Comparison of ENCODE assay signal across 25 mouse cellular contexts in the genomic region with DNA sequence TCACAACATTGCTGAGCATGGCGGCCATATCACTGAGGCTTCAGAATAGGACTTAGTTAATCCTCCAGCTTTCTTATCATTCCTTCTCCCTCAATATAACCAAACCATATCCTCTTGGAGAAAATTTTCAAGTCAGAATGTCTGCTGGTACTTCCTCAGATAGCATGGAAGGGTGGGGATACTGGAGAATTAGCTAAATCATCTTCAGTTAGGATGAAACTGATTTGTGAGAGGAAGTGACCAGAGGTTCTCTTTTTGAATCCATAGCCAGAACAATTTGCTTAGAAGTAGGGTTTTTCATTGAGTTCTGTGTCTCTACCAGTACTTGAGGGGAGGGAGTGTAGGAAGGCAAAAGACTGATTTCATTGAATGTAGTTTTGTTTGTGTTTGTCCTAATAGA. TPM values are rescaled to one million over a fixed set of nuclear protein-coding genes. Genes with fewer than 3 reads are reported as not detected.
"Had no signal": no experiment of that assay in that cellular context is flagged by ENCODE, and none has a peak within 500 bp of the region (broad histone marks: within the 10 kb centered on the region; RNA-seq: fewer than 3 reads in every experiment).

No protein-coding gene starts in this region.

- H3K9ac ChIP-seq: neural tube, embryonic 13.5 days; neural tube, embryonic 15.5 days; stomach, embryonic 15.5 days had no signal

- H3K27ac ChIP-seq: neural tube, embryonic 13.5 days; neural tube, embryonic 15.5 days; stomach, embryonic 15.5 days; stomach, postnatal 0 days had no signal

- H3K4me1 ChIP-seq: neural tube, embryonic 13.5 days; neural tube, embryonic 15.5 days; stomach, embryonic 15.5 days had no signal

- H3K4me2 ChIP-seq: neural tube, embryonic 13.5 days; neural tube, embryonic 15.5 days; stomach, embryonic 15.5 days had no signal

- H3K4me3 ChIP-seq: neural tube, embryonic 13.5 days; neural tube, embryonic 15.5 days; stomach, embryonic 15.5 days had no signal

- H3K27me3 ChIP-seq: neural tube, embryonic 13.5 days; neural tube, embryonic 15.5 days; stomach, embryonic 15.5 days had no signal

- H3K9me3 ChIP-seq: neural tube, embryonic 13.5 days; neural tube, embryonic 15.5 days; stomach, embryonic 15.5 days had no signal

- DNase-seq: retina, postnatal 1 day; right cerebral cortex, adult 18-20 months; right cerebral cortex, postnatal 14 days; right cerebral cortex, postnatal 25 days; right cerebral cortex, postnatal 4 days; spleen, adult 18-20 months; thymus, adult 18-20 months; thymus, adult 2 months; thymus, postnatal 14 days; thymus, postnatal 25 days; thymus, postnatal 36 days; thymus, postnatal 4 days had no signal

RNA-seq across cellular contexts. Expression of a gene that starts 35.7 kb away (rescaled TPM):
- total RNA-seq: neutrophil, adult 5-6 weeks had no signal
- polyA plus RNA-seq: neural tube, embryonic 13.5 days; neural tube, embryonic 15.5 days; small intestine, adult 2 months; spleen, adult 2 months; stomach, embryonic 14.5 days; testis, adult 2 months; thymus, adult 2 months; thymus, postnatal 0 days; urinary bladder, adult 2 months had no signal

RNA-seq across cellular contexts. Expression of a gene that starts 47.2 kb away (rescaled TPM):
- total RNA-seq: neutrophil, adult 5-6 weeks had no signal
- polyA plus RNA-seq: neural tube, embryonic 13.5 days; neural tube, embryonic 14.5 days; neural tube, embryonic 15.5 days; small intestine, adult 2 months; spleen, adult 2 months; stomach, embryonic 14.5 days; stomach, embryonic 15.5 days; stomach, embryonic 16.5 days; stomach, postnatal 0 days; thymus, adult 2 months; thymus, postnatal 0 days had no signal
